In the genomic region with DNA sequence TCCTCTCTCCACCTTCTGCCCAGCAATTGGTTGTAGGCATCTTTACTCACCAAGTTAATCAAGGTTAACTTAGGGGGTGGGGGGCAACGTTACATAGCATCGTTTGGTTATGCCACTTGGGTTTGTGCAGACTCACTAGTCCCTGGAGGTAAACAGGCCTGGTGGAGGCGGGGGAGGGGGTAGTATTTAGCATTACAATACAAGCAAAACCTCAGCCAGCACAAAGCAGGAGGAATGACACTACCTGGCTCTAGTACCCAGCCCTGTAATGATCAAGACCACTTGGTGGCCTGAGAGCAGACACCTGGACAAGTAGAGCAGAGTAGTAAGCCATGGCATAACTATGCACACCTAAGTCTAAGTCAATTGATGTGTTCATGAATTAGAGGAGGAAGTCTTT, we compare ENCODE assay signal across 18 mouse cellular contexts.
"Had no signal": no experiment of that assay in that cellular context is flagged by ENCODE, and none has a peak within 500 bp of the region (broad histone marks: within the 10 kb centered on the region; RNA-seq: fewer than 3 reads in every experiment).

No protein-coding gene starts in this region.

- H3K4me3 ChIP-seq: midbrain, embryonic 10.5 days; midbrain, embryonic 12.5 days; myocyte; neural tube, embryonic 13.5 days; neural tube, embryonic 15.5 days had no signal

- H3K9me3 ChIP-seq: midbrain, embryonic 10.5 days; midbrain, embryonic 12.5 days; neural tube, embryonic 13.5 days; neural tube, embryonic 15.5 days had no signal

- H3K27me3 ChIP-seq: midbrain, embryonic 12.5 days; neural tube, embryonic 13.5 days; neural tube, embryonic 15.5 days had no signal

- H3K27ac ChIP-seq: midbrain, embryonic 10.5 days; midbrain, embryonic 12.5 days; neural tube, embryonic 13.5 days; neural tube, embryonic 15.5 days had no signal

- H3K36me3 ChIP-seq: midbrain, embryonic 10.5 days; midbrain, embryonic 12.5 days; neural tube, embryonic 13.5 days; neural tube, embryonic 15.5 days had no signal

- DNase-seq: liver, postnatal 0 days; lung, embryonic 14.5 days; lung, postnatal 10 days; lung, postnatal 4 days; midbrain, embryonic 14.5 days; retina, postnatal 1 day; right cerebral cortex, adult 18-20 months; right cerebral cortex, postnatal 25 days; right cerebral cortex, postnatal 4 days; spleen, adult 18-20 months; thymus, adult 2 months; thymus, postnatal 25 days; thymus, postnatal 4 days had no signal

- H3K4me1 ChIP-seq: midbrain, embryonic 12.5 days; neural tube, embryonic 13.5 days; neural tube, embryonic 15.5 days had no signal

- H3K9ac ChIP-seq: liver, postnatal 0 days; lung, embryonic 14.5 days; midbrain, embryonic 12.5 days; neural tube, embryonic 13.5 days; neural tube, embryonic 15.5 days had no signal
